Mouse (Mus musculus) ES-Bruce4 (cell line): ENCODE results near the gene Coq6.

ENCODE experiments used
- CTCF ChIP-seq: IDR thresholded peaks from one replicate; pipeline ENCODE4 v1.8.1; 2011; ENCODE audit warnings: low read depth, low read length
- EP300 ChIP-seq: IDR thresholded peaks from 2 replicates; pipeline ENCODE4 v1.6.1; 2011; ENCODE audit warnings: low read depth, low read length; ENCODE audit not compliant: insufficient read depth
- POLR2A ChIP-seq: IDR thresholded peaks from one replicate; pipeline ENCODE4 v1.8.1; 2011; ENCODE audit warnings: low read length; ENCODE audit not compliant: insufficient read depth

DNA sequence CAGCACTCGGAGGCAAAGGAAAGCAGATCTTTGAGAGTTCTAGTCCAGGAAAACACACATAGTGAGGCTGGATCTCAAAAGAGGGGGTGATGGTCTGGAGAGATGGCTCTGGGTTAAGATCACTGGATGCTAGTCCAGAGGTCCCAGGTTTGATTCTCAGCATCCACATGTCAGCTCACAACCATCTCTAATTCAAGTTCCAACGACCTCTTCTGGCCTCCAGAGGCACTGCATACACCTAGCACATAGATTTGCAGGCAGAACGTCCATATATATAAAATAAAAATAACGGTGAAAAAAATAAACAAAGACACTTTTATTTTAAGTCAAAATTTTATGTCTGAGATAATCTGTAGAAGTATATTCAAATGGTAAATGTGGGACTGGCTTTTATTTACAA, 45.8 kb downstream of the Coq6 start:
- TF ChIP-seq POLR2A = no peak
- TF ChIP-seq CTCF = no peak
- TF ChIP-seq EP300 = no peak
